Mouse (Mus musculus) frontal cortex, postnatal 10 days (tissue): ENCODE measurements around the gene Prss50.
"Not testable (repeated sequence)": the region's sequence is repeated elsewhere in the genome, so short reads cannot be mapped to it uniquely, and the experiment has no call there.

Experiments
- DNase-seq, 2 experiments: peaks; one replicate each; pipeline ENCODE4 v3.0.0; 2022; ENCODE audit warnings: low spot score in 2 of 2, mixed read lengths in 1 of 2

Prss50 gene

DNA sequence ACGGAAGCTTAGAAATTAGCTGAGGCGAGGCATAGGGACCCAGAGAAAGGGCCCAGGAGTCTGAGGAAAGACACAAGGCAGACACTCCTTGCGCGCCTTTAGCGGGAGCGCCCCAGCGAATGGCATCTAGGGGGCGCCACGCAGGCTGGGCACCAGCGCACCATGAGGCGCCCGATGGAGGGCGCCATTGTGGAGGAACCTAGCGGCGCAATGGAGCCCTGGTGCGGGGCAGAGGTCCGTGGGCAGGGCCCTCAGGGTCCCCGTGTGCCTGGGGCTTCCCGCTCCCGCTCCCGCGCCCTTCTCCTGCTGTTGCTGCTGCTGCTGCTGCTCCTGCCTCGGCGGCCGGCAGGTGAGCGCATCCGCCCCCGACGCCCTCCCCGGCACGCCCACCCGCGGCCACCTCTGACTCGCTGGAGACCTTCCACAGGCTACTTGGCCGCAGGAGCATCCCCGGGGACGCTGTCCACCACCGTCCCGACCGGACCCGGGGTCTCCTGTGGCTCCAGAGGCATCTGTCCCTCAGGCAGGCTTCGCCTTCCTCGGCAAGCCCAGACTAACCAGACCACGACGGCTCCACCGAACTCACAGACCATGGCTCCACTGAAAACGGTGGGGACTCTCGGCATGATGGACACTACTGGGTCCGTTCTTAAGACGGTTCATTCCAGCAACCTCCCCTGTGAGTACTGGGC is at the start of gene Prss50:
TSS of gene Prss50 (plus strand) at position 187 of the 692 bp plus-strand sequence.
- DNase-seq, result no peak

DNA sequence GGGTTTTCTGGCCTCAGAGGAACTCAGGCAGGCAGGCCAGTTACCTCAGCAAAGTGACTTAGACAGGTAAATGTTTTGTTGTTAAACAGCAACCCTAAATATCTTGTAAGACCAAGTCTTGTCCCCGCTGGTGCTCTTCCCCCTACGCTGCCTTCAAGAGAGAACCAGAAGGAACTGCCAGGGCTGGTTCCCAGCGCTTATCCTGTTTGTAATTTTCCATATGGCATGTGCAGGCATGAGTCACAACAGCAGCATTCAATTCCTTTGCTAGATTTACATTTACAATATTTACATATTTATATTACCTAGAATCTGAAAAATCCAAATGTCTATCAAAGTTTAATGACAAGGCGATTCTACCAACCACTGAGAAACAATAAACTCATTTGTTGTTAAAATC is 47.7 kb upstream of the Prss50 start:
- DNase-seq, result no peak

DNA sequence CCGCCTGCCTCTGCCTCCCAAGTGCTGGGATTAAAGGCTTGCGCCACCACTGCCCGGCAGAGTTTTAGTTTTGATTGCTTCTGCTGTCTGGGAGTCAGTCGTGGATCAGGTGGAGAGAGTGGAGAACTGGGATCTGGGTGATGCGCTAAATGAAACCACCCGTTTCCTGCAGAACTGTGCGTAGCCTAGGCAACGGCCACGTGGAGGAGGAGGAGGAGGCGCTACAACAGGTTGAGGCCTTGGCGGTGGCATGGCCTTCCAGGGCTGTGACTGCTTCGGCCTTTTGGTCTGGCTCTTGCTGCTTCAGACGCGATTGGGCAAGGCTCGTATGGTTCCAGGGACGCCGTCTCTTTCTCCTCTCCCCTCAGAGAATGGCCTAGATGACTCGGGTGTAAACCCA is 44.0 kb upstream of the Prss50 start, which contains the start of gene Prss44:
TSS of gene Prss44 (plus strand) at position 206 of the 400 bp plus-strand sequence.
- no peak for DNase-seq

DNA sequence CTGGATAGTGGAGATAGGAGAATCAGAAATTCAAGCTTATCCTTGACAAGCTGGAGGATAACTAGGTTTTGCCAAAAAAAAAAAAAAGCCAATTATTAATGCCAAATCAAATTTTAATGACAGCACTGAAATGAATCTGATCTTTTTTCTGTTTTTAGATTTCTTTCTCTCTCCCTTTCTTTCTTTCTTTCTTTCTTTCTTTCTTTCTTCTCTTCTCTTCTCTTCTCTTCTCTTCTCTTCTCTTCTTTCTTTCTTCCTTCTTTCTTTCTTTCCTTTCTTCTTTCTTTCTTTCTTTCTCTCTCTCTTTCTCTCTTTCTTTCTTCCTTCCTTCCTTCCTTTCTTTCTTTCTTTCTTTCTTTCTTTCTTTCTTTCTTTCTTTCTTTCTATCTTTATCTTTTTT is 37.2 kb upstream of the Prss50 start:
- not testable (repeated sequence) for DNase-seq

GRCm38 (mm10) chr9:110821436-110821835 is 36.3 kb upstream of the Prss50 start:
- DNase-seq, result no peak

DNA sequence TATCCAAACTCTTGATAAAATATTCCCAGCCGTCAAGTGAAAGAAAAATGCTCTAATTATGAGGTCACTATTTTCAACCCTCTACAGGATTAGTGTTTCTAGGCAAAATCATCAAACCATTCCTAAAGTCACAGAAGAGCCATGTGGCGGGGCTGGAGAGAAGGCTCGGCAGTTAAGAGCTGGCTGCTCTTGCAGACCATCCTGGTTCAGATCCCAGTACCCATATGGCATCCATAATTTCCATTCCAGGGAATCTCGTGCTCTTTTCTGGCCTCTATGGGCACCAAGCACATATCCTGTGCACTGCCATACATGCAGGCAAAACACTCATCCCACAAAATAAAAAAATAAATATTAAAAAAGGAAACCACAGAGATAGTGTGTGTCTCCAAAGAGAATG is 32.3 kb upstream of the Prss50 start:
- no peak for DNase-seq

DNA sequence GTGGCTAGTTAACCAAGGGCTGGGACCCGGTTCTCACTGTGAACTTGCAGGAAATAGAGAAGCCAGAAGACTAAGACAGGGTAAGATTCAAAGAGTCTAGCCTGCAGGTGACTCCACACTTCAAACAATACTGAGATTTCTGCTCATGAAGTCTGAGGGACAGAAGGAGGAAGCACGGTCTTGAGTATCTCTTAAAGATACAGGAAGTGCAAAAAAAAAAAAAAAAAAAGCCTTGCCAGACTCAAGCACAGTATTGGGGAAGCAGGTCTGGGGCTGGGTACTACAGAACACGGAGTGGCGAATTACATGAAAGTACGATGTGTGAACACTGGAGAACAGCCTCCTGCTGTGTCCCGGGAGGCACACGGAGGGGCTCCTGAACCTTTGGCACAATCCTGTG is 31.9 kb upstream of the Prss50 start:
- DNase-seq, result no peak

- no peak for DNase-seq
Observed at GRCm38 (mm10) chr9:110826390-110826789, 31.4 kb upstream of the Prss50 start, which contains the start of gene Prss43. Gene Prss43, plus strand, starts transcription at chr9:110826690.

GRCm38 (mm10) chr9:110833021-110833420 is 24.7 kb upstream of the Prss50 start:
- no peak for DNase-seq

GRCm38 (mm10) chr9:110834411-110834810 is 23.4 kb upstream of the Prss50 start, which contains the start of gene Prss45:
Gene Prss45, plus strand, starts transcription at chr9:110834588.
- no peak for DNase-seq

GRCm38 (mm10) chr9:110834961-110835360 is 22.8 kb upstream of the Prss50 start:
- DNase-seq, result no peak

- peak in 1 of 2 experiments; percentile 41 for DNase-seq
Observed at GRCm38 (mm10) chr9:110836112-110836511, 21.7 kb upstream of the Prss50 start.

- DNase-seq, result no peak
Observed at GRCm38 (mm10) chr9:110840905-110841304, 16.9 kb upstream of the Prss50 start.

DNA sequence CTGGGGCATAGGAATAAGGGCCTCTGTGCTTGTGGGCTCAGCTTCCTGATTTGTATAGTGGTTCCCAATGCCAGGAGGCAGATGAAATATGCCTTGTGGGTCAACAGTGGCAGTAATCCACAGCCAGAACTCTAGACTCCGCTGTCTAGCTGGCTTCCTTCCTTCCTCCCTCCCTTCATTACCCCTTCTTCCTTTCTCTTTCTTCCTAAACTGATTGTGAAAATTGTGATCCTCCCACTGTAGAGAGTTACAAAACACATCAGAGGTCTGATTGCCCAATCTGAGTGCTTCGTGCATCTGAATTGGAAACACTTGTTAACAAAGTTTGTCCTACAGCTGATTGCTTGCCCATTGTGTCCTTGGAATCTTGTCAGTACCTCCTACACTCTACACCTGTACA is 16.3 kb upstream of the Prss50 start:
- no peak for DNase-seq

GRCm38 (mm10) chr9:110844206-110844605 is 13.6 kb upstream of the Prss50 start, which contains the start of gene Prss46:
Gene Prss46, plus strand, starts transcription at chr9:110844506.
- no peak for DNase-seq

- no peak for DNase-seq
Observed at GRCm38 (mm10) chr9:110849162-110849561, 8.6 kb upstream of the Prss50 start.

DNA sequence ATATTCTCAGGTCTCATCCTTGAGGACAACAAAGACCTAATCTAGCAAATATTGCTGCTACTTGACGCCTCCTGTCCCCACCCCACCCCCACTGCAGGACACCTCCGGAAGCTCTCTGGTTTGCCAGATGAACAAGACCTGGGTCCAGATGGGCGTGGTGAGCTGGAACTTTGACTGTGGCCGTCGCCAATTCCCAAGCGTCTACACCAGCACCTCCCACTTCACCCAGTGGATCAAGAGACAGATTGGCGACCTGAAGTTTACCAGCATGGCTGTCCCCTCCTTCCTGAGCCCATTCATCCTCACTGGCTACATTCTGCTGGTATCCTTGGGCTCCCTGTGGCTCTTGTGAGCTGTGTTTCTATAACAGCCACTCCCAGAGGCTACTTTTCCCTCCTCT is 1.9 kb upstream of the Prss50 start:
- DNase-seq, result no peak

DNA sequence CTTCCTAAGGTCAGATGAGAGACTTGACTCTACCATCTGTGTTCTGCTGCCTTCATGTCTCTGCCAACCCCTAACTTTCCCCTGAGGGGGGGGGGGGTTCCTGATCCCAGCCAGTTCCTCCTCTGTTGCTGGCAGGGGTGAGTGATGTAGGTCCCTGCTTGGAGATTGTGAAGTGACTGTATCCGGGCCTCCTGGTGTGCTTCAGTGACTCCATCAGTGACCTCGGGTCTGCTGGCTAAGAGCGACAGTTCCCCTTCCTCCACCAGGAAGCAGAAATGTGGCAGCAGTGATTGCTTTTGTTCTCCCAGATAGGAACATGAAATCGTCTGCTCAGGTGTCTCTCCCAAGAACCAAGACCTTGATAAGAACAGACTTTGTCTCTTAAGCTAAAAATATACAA is 847 bp upstream of the Prss50 start:
- no peak for DNase-seq

GRCm38 (mm10) chr9:110858523-110858922 is 756 bp downstream of the Prss50 start:
- no peak for DNase-seq

GRCm38 (mm10) chr9:110858967-110859596 is 1.3 kb downstream of the Prss50 start:
- DNase-seq, result no peak

DNA sequence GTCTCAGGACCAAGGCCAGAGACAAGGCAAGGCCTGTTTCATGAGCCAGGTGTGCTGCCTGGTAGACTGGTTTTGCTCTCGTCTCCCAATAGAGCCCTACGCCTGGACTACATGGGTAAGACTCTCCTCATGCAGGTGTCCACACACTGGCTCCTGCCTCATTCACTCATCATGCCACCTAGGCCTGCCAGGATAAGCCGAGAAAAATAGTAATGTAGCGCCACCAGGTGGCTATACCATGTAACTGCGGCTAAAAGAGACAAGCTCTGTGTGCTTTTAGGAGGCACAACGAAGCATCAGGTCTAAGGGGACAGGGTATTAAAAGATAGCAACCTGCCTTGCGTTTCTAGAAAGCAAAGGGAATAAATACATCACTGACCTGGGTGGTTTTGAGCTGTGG is 13.3 kb downstream of the Prss50 start:
- peak in 1 of 2 experiments; percentile 49 for DNase-seq

DNA sequence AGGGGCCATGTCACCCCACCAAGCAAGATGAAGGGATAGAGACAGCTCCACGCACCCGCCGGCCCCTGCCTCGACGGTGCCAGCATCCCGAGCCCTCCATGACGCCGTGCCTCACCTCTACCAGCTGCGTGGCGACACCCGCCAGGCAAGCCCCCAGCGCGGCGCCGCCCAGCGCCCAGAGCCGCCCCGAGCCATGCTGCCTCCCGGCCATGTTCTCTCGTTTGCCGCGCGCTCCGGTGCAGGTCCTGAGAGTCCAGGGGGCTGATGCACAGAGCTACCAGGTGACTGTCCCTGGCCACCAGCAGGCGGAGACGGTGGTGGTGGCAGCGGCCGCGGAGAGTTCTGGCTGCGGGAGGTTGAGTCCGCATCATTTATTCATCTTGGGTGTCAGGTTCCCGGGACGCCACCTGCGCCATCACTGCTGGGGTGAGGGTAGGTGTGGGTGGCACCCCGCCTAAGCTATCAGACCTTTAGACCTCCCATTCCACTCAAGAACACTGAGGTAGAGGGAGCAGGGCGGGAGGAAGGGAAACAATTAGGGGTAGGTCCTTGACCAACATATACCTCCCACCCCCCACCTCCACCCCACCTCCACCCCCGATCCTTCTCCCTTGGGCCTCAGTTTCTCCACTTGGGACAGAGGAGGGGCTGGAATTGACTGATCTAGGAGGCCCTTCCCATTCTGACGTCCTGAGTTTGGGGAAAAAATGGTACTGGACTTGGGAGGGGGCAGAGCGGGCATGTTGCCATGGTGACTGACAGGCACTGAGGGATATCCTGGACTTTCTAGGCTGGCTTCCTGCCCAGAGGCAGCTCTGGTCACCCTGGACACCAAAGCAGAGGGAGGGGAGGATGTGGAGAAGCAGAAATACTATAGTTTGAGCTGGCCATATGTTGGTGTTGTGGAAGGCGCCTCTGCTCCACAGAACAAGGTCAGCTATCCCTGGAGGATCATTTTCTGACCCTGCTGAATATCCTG is 16.2 kb downstream of the Prss50 start:
- DNase-seq, result peak; percentile 68 to 78
